Mouse (Mus musculus): ENCODE measurements at regions not wholly inside any gene's neighbourhood (a gene's known extent, or its start where the extent isn't known, plus 50 kb on each side); places are given as distances from the start of the nearest gene placed in this dataset.

DNA sequence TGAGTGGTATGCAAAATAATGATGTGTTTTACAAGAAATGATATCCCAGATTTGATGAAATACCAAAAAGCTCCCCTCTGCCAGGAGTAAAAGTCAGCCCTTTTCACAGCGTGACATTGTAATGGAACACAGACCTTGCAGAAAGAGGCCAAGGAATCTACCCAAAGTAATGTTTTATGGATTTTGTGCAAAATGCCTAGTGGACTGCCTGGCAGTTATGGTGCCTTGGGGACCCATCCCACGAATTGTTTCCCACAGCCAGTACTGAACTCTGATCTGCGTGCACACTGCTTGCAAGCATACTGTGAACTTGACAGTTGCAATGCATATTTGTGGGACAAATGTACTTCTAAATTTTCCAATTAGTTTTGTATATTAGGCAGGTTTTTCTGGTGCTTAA lies 251.3 kb upstream of the Marcks start:
- no peak for TF ChIP-seq CTCF (IDR thresholded peaks at IDR 0.05; ENCODE audit: low read depth)
- TF ChIP-seq EP300 (IDR thresholded peaks at IDR 0.05; ENCODE audit: low read depth): no peak
